Mouse (Mus musculus): ENCODE results near the gene Agpat4.

- TF ChIP-seq CTCF (IDR thresholded peaks at IDR 0.05; ENCODE audit: control insufficient read depth, insufficient read depth, insufficient read length) (no peak), MAX (IDR thresholded peaks at IDR 0.05) (no peak)
Measured at GRCm38 (mm10) chr17:12076816-12077215, 41.7 kb upstream of the Agpat4 start.
